Mouse (Mus musculus): ENCODE measurements around the gene 4933430I17Rik.

- TF ChIP-seq CTCF (IDR thresholded peaks at IDR 0.05; ENCODE audit: control insufficient read depth, insufficient read depth, insufficient read length) (no peak), MAX (IDR thresholded peaks at IDR 0.05) (no peak), FOSL1 (IDR thresholded peaks at IDR 0.05; ENCODE audit: insufficient read depth, low read length, poor library complexity, severe bottlenecking) (no peak), USF1 (IDR thresholded peaks at IDR 0.05; ENCODE audit: low read depth) (no peak)
These were observed 44.4 kb downstream of the 4933430I17Rik start for GRCm38 (mm10) chr4:62569603-62570002.
